Mouse (Mus musculus): ENCODE data around the gene Gm20388. TPM values are rescaled to one million over a fixed set of nuclear protein-coding genes. Genes with fewer than 3 reads are reported as not detected.
"Not testable (repeated sequence)": the region's sequence is repeated elsewhere in the genome, so short reads cannot be mapped to it uniquely, and the experiment has no call there.

The Gm20388 gene
- polyA plus RNA-seq, 1 experiment from 2014 or later: 12.4 TPM

GRCm38 (mm10) chr8:123274447-123274846 is 3363.8 kb downstream of the Gm20388 start:
- ATAC-seq: no peak
- no peaks in the 10 kb centered on the region for H3K27me3 ChIP-seq (replicated peaks; ENCODE audit: control insufficient read depth, insufficient read depth, low read length)
- H3K27ac ChIP-seq (ENCODE audit: low read depth, low read length): no peak overlapping the region
- no peaks in the 10 kb centered on the region for H3K9me3 ChIP-seq (ENCODE audit: control insufficient read depth, low read length)
- WGBS: 86% methylated on average over 5 of the region's 5 CpGs
- H3K4me1 ChIP-seq (ENCODE audit: control insufficient read depth, insufficient read depth, low read depth, low read length): no peaks in the 10 kb centered on the region
- H3K4me3 ChIP-seq (ENCODE audit: low read length): no peak overlapping the region
- H3K36me3 ChIP-seq (ENCODE audit: control insufficient read depth, insufficient read depth, low read length): peaks cover 8% of the 10 kb centered on the region
- H3K4me2 ChIP-seq (ENCODE audit: low read length): no peak overlapping the region
- no peak overlapping the region for H3K9ac ChIP-seq (ENCODE audit: low read depth, low read length)

DNA sequence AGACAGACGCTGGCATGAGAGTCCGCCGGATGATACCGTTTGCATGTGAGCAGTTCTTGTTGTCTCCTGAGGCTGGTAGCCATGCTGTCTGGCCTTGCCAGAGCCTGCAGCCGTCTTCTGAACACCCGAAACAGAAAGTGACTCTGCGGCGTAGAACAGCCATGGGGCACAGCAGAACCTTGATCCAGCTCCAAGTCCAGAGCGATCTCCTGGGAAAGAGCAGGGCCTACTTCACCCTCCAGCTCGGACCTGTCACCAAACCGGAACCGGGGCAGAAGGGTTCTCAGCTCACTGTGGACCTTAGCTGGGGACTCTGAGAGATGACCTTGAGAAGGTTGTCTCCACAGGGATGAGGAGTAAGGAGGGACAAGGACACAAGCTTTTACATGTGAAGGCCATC is 3364.5 kb downstream of the Gm20388 start:
- ATAC-seq: no peak
- H3K36me3 ChIP-seq (ENCODE audit: control insufficient read depth, insufficient read depth, low read length): peaks cover 2% of the 10 kb centered on the region; the same call in 1 of the 2 replicates

DNA sequence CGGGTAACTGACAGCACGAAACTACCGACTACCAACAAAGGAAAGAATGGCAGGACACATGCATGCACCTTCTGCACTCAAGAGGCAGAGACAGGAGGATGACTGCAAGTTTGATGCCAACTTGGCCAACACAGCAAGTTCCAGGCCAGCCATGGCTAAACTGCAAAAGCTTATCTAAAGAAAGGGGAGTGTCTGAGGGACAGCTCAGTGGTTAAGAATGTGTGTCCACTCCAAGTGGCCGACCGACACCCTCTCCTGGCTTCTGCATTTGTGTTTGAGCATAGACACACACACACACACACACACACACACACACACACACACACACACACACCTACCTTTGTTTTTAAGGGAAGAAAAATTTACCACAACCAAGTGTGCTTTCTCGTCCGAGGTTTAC is 3367.8 kb downstream of the Gm20388 start:
- WGBS: 85% methylated on average over 7 of the region's 7 CpGs
- no peak for ATAC-seq
- no peak overlapping the region for H3K4me2 ChIP-seq (ENCODE audit: low read length)
- H3K4me3 ChIP-seq (ENCODE audit: low read length): no peak overlapping the region
- no peak overlapping the region for H3K27ac ChIP-seq (ENCODE audit: low read depth, low read length)
- no peaks in the 10 kb centered on the region for H3K9me3 ChIP-seq (ENCODE audit: control insufficient read depth, low read length)
- H3K9ac ChIP-seq (ENCODE audit: low read depth, low read length): no peak overlapping the region
- no peaks in the 10 kb centered on the region for H3K4me1 ChIP-seq (ENCODE audit: control insufficient read depth, insufficient read depth, low read depth, low read length)
- no peaks in the 10 kb centered on the region for H3K36me3 ChIP-seq (ENCODE audit: control insufficient read depth, insufficient read depth, low read length)
- no peaks in the 10 kb centered on the region for H3K27me3 ChIP-seq (replicated peaks; ENCODE audit: control insufficient read depth, insufficient read depth, low read length)

More for the DNA sequence above, 3364.5 kb downstream of the Gm20388 start:
- Histone ChIP-seq H3K27me3 (replicated peaks; ENCODE audit: control insufficient read depth, insufficient read depth, low read length) (no peaks in the 10 kb centered on the region), H3K4me3 (ENCODE audit: low read length) (no peak overlapping the region), H3K27ac (ENCODE audit: low read depth, low read length) (no peak overlapping the region), H3K9ac (ENCODE audit: low read depth, low read length) (no peak overlapping the region), H3K4me2 (ENCODE audit: low read length) (no peak overlapping the region), H3K4me1 (ENCODE audit: control insufficient read depth, insufficient read depth, low read depth, low read length) (no peaks in the 10 kb centered on the region), H3K9me3 (ENCODE audit: control insufficient read depth, low read length) (no peaks in the 10 kb centered on the region)
- 91% methylated on average over 12 of the region's 12 CpGs for WGBS

DNA sequence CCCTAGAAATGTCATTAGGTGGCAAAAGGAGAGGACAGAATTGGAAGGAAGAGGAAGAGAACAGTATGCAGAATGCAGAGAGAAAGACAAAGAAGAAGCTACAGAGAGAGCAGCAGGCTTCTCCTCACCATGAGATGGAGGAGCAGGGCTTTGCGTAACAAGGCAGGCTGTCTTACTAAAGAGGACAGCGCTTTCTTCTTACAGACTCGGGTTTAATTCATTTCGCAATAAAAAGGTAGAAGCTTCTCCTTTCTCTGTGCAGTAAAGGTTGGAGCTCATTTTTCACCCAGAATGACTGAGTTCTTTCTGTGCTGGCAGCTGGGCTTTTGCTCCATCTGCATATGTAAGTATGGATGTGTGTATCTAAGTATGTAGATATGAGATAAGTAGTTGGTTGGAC is 3369.2 kb downstream of the Gm20388 start:
- no peaks in the 10 kb centered on the region for H3K9me3 ChIP-seq (ENCODE audit: control insufficient read depth, low read length)
- no peak overlapping the region for H3K4me3 ChIP-seq (ENCODE audit: low read length)
- 95% methylated on average over 4 of the region's 4 CpGs for WGBS
- no peak for ATAC-seq
- H3K27ac ChIP-seq (ENCODE audit: low read depth, low read length): no peak overlapping the region
- H3K27me3 ChIP-seq (replicated peaks; ENCODE audit: control insufficient read depth, insufficient read depth, low read length): no peaks in the 10 kb centered on the region
- H3K9ac ChIP-seq (ENCODE audit: low read depth, low read length): no peak overlapping the region
- no peak overlapping the region for H3K4me2 ChIP-seq (ENCODE audit: low read length)
- H3K4me1 ChIP-seq (ENCODE audit: control insufficient read depth, insufficient read depth, low read depth, low read length): no peaks in the 10 kb centered on the region
- H3K36me3 ChIP-seq (ENCODE audit: control insufficient read depth, insufficient read depth, low read length): no peaks in the 10 kb centered on the region

DNA sequence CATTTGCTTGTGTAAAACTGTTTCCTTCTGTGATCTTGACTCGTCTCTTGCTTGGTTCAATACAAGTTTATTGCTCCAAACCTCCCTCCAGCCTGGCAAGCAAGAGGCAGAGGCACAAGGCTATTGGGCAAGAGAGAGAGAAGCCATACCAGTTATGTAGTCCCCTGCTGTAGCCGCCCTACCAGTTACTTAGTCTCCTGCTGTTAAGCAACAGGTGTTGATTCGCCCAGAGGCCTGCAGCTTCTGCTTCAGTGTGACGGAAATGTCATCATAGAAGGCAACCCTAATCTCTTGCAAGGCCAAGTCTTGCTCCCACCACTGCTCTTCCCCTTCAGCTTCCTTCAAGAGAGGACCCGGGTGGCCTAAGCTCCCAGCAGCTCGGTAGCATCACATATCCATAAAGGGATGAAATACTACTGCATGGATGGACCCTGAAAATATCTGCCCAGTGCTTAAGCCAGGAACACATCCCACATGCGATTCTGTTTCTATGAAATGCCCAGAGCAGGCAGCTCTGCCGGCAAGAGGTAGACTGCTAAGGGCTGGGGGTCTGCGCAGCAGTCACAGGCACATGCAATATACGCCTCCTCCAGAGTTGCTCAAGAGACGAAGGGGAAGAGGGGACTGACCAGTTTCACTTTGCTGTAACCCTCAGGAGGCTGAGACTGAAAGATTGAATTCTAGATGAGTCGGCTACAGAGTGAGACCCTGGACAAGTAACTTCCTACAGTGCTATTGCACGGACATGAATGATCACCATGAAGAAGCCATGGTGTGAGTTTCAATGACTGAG is 3369.9 kb downstream of the Gm20388 start:
- Histone ChIP-seq H3K4me2 (ENCODE audit: low read length) (no peak overlapping the region), H3K27me3 (replicated peaks; ENCODE audit: control insufficient read depth, insufficient read depth, low read length) (no peaks in the 10 kb centered on the region), H3K36me3 (ENCODE audit: control insufficient read depth, insufficient read depth, low read length) (no peaks in the 10 kb centered on the region), H3K9me3 (ENCODE audit: control insufficient read depth, low read length) (no peaks in the 10 kb centered on the region), H3K4me1 (ENCODE audit: control insufficient read depth, insufficient read depth, low read depth, low read length) (no peaks in the 10 kb centered on the region), H3K9ac (ENCODE audit: low read depth, low read length) (no peak overlapping the region), H3K4me3 (ENCODE audit: low read length) (no peak overlapping the region), H3K27ac (ENCODE audit: low read depth, low read length) (no peak overlapping the region)
- WGBS: 90% methylated on average over 13 of the region's 13 CpGs
- no peak for ATAC-seq

- WGBS: 87% methylated on average over 5 of the region's 6 CpGs
Measured at GRCm38 (mm10) chr8:123282994-123283393, 3372.4 kb downstream of the Gm20388 start.

GRCm38 (mm10) chr8:123283991-123284390 is 3373.3 kb downstream of the Gm20388 start:
- 91% methylated on average over 7 of the region's 7 CpGs for WGBS
- no peak overlapping the region for H3K9ac ChIP-seq (ENCODE audit: low read depth, low read length)
- no peaks in the 10 kb centered on the region for H3K36me3 ChIP-seq (ENCODE audit: control insufficient read depth, insufficient read depth, low read length)
- H3K4me1 ChIP-seq (ENCODE audit: control insufficient read depth, insufficient read depth, low read depth, low read length): no peaks in the 10 kb centered on the region
- no peak overlapping the region for H3K27ac ChIP-seq (ENCODE audit: low read depth, low read length)
- H3K9me3 ChIP-seq (ENCODE audit: control insufficient read depth, low read length): no peaks in the 10 kb centered on the region
- no peaks in the 10 kb centered on the region for H3K27me3 ChIP-seq (replicated peaks; ENCODE audit: control insufficient read depth, insufficient read depth, low read length)
- no peak for ATAC-seq
- no peak overlapping the region for H3K4me3 ChIP-seq (ENCODE audit: low read length)
- no peak overlapping the region for H3K4me2 ChIP-seq (ENCODE audit: low read length)

More at GRCm38 (mm10) chr8:123282994-123283393, 3372.4 kb downstream of the Gm20388 start:
- H3K4me1 ChIP-seq (ENCODE audit: control insufficient read depth, insufficient read depth, low read depth, low read length); H3K9ac ChIP-seq (ENCODE audit: low read depth, low read length); H3K9me3 ChIP-seq (ENCODE audit: control insufficient read depth, low read length); H3K4me3 ChIP-seq (ENCODE audit: low read length); H3K36me3 ChIP-seq (ENCODE audit: control insufficient read depth, insufficient read depth, low read length); ATAC-seq; H3K4me2 ChIP-seq (ENCODE audit: low read length); H3K27ac ChIP-seq (ENCODE audit: low read depth, low read length); H3K27me3 ChIP-seq (replicated peaks; ENCODE audit: control insufficient read depth, insufficient read depth, low read length): not testable (repeated sequence)

DNA sequence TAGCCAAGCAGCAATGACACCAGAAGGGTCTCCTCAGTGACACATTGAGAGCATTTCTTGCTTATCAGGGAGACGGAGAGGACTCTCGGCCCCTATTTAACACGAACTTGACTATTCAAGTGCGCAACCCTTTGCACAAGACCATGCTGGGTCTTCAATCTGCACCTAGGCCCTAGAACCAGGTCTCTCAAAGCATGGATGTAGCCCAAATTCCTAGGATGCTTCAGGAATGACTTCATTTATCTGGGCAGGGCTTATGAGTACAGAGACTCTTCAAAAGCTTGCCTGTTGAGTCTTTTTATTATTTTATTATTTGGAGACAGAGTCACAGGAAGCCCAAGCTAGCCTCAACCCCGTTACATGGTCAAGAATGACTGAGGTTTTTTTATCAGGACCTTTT is 3373.9 kb downstream of the Gm20388 start:
- no peaks in the 10 kb centered on the region for H3K36me3 ChIP-seq (ENCODE audit: control insufficient read depth, insufficient read depth, low read length)
- no peak overlapping the region for H3K27ac ChIP-seq (ENCODE audit: low read depth, low read length)
- no peak for ATAC-seq
- H3K4me2 ChIP-seq (ENCODE audit: low read length): no peak overlapping the region
- H3K4me1 ChIP-seq (ENCODE audit: control insufficient read depth, insufficient read depth, low read depth, low read length): no peaks in the 10 kb centered on the region
- no peak overlapping the region for H3K4me3 ChIP-seq (ENCODE audit: low read length)
- H3K27me3 ChIP-seq (replicated peaks; ENCODE audit: control insufficient read depth, insufficient read depth, low read length): no peaks in the 10 kb centered on the region
- WGBS: 90% methylated on average over 5 of the region's 5 CpGs
- H3K9ac ChIP-seq (ENCODE audit: low read depth, low read length): no peak overlapping the region
- H3K9me3 ChIP-seq (ENCODE audit: control insufficient read depth, low read length): no peaks in the 10 kb centered on the region

DNA sequence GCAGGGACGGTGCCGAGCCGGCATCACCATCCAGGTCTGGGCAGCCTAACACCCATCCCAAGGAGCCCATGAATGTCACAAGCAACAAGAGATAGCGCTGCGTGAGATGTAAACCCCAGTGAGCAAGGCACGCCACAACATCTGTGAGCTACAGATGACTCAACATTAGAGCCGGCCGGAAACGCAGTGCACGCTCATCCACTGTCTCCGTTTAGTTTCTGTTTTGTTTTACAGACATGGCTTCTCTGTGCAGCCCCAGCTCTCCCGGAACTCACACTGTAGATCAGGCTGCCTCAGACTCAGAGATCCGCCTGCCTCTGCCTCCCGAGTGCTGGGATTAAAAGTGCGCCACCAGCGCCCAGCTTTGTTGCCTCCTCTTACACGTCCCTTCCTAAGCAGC is 3376.7 kb downstream of the Gm20388 start:
- H3K27me3 ChIP-seq (replicated peaks; ENCODE audit: control insufficient read depth, insufficient read depth, low read length): no peaks in the 10 kb centered on the region
- no peak overlapping the region for H3K4me3 ChIP-seq (ENCODE audit: low read length)
- no peaks in the 10 kb centered on the region for H3K4me1 ChIP-seq (ENCODE audit: control insufficient read depth, insufficient read depth, low read depth, low read length)
- ATAC-seq: no peak
- WGBS: 95% methylated on average over 17 of the region's 17 CpGs
- H3K27ac ChIP-seq (ENCODE audit: low read depth, low read length): no peak overlapping the region
- no peaks in the 10 kb centered on the region for H3K36me3 ChIP-seq (ENCODE audit: control insufficient read depth, insufficient read depth, low read length)
- no peak overlapping the region for H3K9ac ChIP-seq (ENCODE audit: low read depth, low read length)
- no peaks in the 10 kb centered on the region for H3K9me3 ChIP-seq (ENCODE audit: control insufficient read depth, low read length)
- H3K4me2 ChIP-seq (ENCODE audit: low read length): no peak overlapping the region
